Mouse (Mus musculus): ENCODE measurements around the gene Klra10. TPM values are rescaled to one million over a fixed set of nuclear protein-coding genes. Genes with fewer than 3 reads are reported as not detected.
"Not testable (repeated sequence)": the region's sequence is repeated elsewhere in the genome, so short reads cannot be mapped to it uniquely, and the experiment has no call there.

The Klra10 gene
- total RNA-seq (2021), result not detected

- intact Hi-C loops (cut with DNase I); DNase-seq (ENCODE audit: low spot score in 2 of 2): not testable (repeated sequence)
These were observed at the start of gene Klra10 for GRCm38 (mm10) chr6:130281828-130282227. Klra10 (minus strand) TSS chr6:130281928.

GRCm38 (mm10) chr6:130287984-130288649, 6.4 kb upstream of the Klra10 start:
- intact Hi-C loops (cut with DNase I), result no loop called here
- no peak for DNase-seq (ENCODE audit: low spot score in 2 of 2)

DNA sequence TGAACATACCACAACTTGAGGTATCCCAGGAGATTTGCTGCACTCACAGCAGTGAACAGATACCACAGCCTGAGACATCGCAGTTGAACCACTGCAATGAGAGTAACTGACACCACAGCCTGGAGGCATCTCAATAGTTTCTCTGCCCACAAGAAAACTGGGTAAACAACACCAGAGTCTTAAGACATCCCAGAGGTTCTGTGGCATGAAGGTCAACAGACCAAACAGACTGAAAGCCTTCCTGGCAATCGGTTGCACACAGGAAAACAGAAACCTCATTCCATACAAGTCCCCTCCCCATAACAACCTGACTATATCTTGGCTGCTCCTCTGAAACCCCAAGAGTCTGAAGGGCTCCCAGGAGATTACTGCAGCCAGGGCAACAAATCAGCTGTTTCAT, 26.4 kb downstream of the Klra10 start:
- intact Hi-C loops (cut with DNase I), result loop anchor here (5.0 kb wide), 1 partner anchor 208 kb away; no protein-coding TSS in a partner anchor
- no peak for DNase-seq (ENCODE audit: low spot score in 2 of 2)

- no peak for DNase-seq (ENCODE audit: low spot score in 2 of 2)
- intact Hi-C loops (cut with DNase I), result no loop called here
These were observed 44.2 kb downstream of the Klra10 start for GRCm38 (mm10) chr6:130237536-130237935.

DNA sequence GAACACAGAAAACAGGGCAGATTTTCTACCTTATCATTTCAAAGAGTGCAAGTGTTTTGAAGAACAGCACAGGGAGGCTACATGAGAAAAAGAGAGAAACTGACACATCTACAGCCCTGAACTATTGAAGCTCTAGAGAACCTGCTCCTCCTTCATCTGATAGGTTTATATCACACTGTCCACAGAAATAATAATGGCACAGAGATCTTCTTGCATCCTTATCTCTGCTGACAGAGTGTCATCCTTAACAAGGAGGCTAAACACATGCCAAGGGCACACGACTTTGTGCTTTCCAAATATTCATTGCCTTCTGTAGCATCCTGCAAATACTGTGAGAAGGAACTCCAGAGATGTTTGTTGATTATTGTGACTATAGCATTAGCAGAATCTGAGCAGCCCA, 45.1 kb downstream of the Klra10 start:
- intact Hi-C loops (cut with DNase I), result no loop called here
- no peak for DNase-seq (ENCODE audit: low spot score in 2 of 2)

DNA sequence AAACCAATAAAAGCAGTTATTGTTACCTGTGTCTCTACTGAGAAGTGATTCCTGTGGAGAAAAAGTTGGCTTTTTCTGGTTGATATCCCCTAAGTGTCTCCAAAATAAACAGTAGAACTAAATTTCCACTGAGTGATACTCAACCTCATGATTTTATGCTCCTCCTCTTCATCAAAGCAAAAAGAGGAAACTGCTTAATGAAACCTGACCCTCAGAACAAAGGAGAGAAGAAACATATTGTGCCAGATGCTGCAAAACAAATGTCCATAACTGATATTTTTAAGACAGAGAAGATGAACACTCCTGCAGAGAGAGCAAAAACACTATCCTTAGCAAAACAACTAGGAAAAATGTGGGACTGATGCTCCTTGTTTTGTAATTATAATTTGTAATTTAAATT, 48.5 kb downstream of the Klra10 start, which contains the start of gene Klra7:
TSS of gene Klra7 (minus strand) at position 101 of the 400 bp plus-strand sequence.
- intact Hi-C loops (cut with DNase I), result no loop called here
- DNase-seq (ENCODE audit: low spot score in 2 of 2), result no peak

Other genes starting within 250 kb of the Klra10 start
- not detected for gene Klra4, start 214.7 kb downstream of the Klra10 start, total RNA-seq (2021)
- gene Klra8, start 152.0 kb downstream of the Klra10 start, total RNA-seq (2021), result not detected
- gene Klra9, start 88.8 kb downstream of the Klra10 start, total RNA-seq (2021), result not detected
- not detected for gene Klra7, start 48.6 kb downstream of the Klra10 start, total RNA-seq (2021)
- not detected for gene Klra3, start 55.6 kb upstream of the Klra10 start, total RNA-seq (2021)
- gene Klra1, start 104.9 kb upstream of the Klra10 start, total RNA-seq (2021), result not detected

All from left cerebral cortex, postnatal 36 days (tissue).